Mouse (Mus musculus) thymus, adult 2 months (tissue): ENCODE data around the gene Plekhg3.

Experiments
- CTCF ChIP-seq: fragments of 200-500 bp; IDR thresholded peaks from 2 replicates; pipeline ENCODE4 v1.5.1; 2012; ENCODE audit warnings: mild to moderate bottlenecking, control low read depth, low read length, moderate library complexity, borderline replicate concordance; ENCODE audit not compliant: control insufficient read depth, poor library complexity, insufficient read depth; ENCODE audit errors: extremely low read depth
- POLR2A ChIP-seq: fragments of 200-500 bp; IDR thresholded peaks from 2 replicates; pipeline ENCODE4 v1.6.1; 2012; ENCODE audit warnings: mild to moderate bottlenecking, low read length, control low read depth, moderate library complexity; ENCODE audit not compliant: control insufficient read depth, poor library complexity, insufficient read depth; ENCODE audit errors: extremely low read depth

DNA sequence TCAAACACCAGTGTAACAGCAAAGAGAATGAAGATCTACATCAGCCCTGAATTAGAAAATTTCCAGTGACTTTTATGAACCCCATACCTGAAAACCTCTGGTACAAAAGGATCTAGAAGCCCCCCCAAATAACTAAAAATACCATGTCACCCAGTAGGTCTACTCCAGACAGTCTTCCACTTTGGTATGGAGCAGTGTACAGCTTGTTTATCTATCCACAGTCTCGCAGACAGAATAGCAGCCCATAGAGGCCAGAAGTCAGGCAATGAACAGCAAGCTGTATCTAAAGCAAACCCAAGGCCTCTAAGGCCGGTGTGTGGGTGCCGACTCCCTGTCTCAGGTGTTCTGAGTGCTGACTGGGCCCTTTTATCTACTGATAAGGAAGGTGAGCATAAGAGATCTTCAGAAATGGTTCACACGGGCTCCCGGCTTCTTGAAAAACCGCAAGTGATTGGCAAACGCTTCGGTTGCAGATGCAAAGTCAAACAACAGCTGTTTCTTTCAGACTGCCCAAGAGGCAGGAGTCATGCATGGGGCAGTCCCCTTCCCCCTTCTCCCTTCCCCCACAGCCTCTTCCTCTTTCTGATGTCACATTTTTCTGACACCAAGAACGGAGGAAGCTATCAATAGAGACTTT, 3.3 kb upstream of the Plekhg3 start:
- no peak for TF ChIP-seq CTCF
- TF ChIP-seq POLR2A: no peak
